Mouse (Mus musculus): ENCODE measurements around the gene Spsb1.

Spsb1 gene

DNA sequence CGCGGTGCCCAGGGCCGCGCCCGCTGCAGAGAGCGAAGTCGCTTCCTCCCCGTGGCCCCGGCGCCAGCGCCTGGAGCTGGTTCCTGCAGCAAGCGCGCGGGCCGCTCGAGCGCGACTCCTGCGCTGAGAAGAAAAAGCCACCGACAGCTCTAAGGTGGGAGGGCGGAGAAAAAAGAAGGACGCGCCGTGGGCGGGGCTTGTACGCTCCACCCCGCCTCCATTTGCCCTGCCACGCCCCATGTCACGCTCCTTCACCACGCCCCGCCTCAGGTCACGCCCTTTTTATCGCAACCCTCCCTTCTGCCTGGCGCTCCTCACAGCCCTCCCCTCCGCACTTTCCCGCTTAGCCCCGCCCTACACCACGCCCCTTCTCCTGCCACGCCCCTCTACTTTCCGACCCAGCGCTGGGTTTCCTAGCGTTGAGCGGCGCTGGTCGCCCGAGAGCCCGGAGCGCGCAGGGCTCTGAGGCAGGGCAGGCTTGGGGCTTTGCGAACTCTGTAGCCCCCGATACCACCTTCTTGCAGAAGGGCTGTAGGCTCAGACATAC is at the start of gene Spsb1:
Gene Spsb1, minus strand, starts transcription at position 151 of the 547 bp plus-strand sequence.
- peak; percentile 98 for DNase-seq (ENCODE audit: low read depth, low spot score)

DNA sequence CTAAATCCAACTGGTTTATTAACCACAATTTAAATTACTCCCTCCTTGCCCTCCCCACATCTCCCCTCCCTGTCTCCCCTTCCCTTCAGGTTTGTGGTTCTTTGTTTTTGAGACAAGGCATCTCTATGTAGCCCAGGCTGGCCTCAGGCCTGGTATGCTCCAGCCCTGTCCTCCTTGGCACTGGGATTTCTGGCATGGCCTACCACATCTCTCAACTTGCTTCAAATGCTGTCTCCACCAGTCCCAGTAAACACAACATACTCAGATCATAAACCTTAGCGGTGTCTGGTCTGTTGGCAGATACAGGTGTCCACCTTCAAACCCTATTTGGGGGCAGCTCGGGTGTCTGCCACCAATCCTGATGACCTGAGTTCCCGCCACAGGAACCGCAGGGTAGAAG is 48.8 kb upstream of the Spsb1 start:
- no peak for DNase-seq (ENCODE audit: low read depth, low spot score)

DNA sequence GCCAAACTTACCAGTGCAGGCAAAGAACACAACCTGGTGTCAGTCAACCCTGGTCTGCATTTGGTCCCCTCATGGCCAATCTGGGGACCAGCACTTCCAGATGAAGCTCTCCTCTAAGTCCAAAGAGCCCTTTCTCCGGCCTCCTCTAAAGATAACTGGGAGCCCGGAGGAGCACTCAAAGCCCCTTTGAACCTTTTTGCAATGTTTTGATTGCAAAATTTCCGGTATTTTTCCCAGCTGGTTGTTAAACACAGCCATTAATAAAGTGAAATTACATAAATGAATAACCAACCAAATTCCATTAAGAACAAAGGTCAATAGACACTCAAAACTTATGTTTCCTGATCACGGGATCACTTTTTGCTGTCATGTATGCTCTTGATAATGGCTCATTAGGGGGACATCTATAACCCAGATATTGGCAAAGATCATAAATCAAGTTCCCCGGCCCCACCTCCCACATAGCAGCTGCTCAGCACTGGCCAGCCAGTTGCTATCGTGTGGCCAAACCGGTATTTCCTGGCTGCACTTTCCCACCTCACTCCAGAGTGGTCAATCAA is 48.3 kb upstream of the Spsb1 start:
- DNase-seq (ENCODE audit: low read depth, low spot score): no peak

DNA sequence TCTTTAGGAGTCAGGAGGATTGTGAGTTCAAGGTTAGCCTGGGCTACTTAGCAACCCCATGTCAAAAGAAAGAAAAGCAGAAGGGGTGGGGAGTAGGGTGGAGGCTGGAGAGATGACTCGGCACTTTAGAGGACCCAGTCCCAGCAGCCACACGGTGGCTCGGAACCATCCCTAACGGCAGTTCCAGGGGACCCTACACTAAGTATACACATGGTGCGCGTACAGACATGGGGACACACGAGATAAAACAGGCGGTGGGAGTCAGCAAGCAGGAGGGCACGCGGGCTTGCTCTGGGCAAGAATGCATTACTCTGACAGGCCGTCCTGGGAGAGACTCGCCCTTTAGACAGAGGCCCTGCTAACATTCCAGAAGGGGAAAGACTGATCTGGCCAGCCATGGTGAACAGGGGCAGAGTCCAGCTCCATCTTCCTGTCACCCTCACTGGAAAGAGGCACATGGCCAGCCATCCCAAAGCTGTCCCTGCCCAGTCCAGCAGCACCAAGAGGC is 47.2 kb upstream of the Spsb1 start:
- no peak for DNase-seq (ENCODE audit: low read depth, low spot score)

DNA sequence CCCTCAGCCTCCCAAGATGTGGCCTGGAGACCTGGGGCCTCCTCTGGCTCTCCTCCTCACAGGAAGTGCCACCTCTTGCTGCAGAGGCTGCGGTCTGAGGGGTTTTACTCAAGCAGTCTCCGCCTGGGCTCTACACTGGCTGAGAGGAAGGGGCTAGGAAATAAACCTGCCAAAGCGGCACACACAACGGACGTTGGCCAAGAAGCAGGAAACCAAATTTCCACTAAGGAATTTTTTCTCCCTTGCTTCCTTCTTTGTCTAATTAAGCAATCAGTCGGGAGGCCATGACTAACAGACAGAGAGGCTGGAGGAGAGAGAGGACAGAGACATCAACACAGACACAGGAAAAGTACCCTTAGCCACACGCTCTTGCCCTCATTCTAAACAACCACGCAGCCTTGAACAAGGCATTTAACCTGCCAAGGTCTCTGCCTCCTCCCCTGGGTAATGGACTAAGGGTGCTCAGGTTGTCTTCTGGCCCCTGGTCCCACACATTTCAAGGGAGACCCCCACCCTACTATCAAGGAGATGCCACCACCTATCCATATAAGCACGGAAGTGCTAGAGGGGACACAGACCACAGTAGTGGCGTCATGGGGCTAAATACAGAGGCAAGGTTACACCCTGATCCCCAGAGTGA is 46.5 kb upstream of the Spsb1 start:
- no peak for DNase-seq (ENCODE audit: low read depth, low spot score)

DNA sequence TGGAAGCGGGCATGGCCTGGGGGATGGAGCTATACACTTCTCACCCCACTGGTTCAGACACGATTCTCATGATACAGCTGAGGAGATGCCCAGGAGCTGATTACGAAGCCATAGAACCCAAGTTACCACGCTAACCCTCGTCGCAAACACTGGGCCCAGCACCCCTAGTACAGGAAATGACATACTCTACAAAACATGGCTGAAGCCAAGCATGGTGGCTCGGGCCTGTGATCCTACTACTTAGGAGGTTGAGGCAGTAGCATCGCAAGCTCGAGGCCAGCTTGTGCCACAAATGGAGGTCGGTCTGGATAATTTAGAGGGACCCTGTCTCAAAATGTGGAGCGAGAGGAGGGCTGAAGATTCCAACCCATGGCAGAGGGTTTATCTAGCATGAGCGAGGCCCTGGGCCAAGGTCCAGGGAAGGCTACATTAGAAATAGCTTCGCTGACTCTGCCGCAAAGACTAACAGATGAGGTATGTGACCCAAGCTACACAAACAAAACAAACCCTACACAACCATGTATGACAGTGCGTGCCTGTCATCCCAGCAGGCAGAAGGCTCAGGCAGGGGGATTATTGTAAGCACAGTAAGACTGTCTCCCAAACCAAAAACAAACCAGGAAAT is 45.2 kb upstream of the Spsb1 start:
- DNase-seq (ENCODE audit: low read depth, low spot score): no peak

DNA sequence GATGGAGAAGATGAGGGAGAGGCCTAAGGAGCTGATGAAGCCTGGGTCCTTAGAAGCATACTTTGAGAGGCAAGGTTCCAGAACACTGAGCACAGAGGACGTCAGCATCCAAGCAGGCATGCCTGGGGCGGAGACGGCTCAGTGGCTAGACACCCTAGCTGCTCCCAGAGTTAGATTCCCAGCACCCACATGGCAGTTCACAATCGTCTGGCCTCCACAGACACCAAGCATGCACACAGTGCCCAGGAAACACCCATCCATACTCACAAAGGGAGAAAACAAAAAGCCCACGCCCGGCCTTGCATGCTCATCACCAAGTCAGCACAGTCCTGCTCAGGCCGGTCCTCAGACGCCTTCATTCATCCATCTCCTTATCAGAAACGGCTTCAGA is 44.7 kb upstream of the Spsb1 start:
- DNase-seq (ENCODE audit: low read depth, low spot score): no peak

DNA sequence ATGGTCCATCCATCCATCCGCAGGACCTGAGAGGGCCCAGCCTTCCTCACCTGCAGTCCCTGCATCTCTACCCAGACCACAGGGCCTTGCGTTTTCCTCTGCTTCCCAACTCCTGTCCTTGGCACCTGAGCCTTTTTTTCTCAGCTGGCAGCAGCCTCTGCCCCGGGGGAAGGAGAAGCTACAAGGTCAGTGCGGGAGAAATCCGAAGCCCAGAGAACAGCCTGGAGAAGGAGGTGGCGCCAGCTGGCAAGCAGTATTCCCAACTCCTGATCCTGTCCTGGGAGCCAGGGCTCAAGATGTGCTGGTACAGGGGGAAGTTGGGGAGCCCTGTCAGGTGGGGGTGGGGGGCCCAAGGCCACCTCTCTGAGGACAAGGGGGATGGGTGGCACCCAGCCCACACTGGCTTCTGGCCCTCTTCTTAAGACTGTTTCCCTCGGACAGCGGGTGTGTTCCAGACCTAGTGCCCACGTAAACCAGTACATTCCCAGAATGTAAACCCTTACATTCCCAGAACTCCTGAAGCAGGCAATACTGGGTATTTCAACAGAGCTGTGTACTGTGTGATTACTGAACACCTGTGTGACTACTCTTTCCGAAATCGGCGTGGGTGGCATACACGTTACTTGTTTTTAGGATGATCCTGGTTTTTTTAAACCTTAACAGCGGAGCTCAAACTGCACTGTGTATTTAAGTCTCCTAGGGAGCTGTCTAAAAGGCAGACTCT is 44.1 kb upstream of the Spsb1 start:
- no peak for DNase-seq (ENCODE audit: low read depth, low spot score)

DNA sequence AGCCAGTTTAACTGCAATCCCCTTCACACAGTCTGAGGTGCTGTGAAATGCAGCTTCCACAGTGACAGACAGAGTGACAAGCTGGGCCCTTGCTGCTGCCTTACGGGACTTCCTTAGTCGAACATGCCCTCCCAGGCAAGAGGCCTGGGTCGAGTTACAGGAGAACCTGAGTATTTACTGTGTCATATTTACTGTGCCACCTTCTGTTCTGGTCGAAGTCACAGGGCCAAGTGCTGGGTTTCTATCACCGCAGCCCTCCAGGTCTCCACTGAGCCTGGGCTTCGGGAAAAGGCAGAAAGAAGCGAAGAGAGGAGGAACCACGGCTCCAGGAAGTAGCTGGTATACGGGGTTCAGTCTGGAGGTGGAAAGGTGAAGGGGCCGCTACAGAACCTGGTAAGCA is 43.2 kb upstream of the Spsb1 start:
- DNase-seq (ENCODE audit: low read depth, low spot score): no peak

DNA sequence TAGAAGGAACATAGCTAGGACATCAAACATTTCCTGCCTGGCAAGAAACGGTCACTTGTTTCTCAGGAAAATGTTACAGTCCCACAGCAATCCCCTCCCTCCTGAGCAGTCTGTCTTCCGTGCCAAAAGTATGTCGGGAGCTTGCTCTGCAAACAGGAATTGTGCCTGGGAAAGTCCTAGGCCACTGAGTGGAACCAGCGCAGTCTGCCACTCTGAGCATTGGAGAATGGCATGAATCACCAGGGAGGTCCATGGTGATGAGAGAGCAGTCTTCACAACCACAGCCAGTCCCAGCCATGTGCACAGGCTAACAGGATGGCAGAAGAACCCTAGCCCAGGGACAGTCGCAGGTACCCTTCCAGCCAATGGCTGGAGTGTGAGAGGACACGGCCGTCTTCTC is 41.6 kb upstream of the Spsb1 start:
- DNase-seq (ENCODE audit: low read depth, low spot score): no peak

DNA sequence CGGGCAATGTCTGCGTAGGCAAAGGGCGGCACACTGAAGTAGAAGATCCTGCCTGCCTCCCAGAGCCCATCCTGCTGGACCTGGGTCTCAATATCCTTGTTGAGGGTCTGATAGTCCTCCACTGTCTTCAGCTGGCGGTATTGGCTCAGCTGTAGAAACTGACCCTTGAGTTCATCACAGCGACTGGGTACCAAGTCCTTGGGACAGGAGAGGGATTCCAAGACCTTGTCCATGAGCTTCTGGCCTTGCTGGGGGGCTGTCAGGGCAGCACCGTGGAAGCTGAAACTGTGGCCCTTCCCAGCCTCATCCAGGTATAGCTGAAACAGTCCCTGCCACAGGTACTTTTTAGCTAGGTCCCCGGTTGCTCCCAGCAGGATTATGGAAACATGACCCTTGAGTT is 41.1 kb upstream of the Spsb1 start:
- no peak for DNase-seq (ENCODE audit: low read depth, low spot score)

DNA sequence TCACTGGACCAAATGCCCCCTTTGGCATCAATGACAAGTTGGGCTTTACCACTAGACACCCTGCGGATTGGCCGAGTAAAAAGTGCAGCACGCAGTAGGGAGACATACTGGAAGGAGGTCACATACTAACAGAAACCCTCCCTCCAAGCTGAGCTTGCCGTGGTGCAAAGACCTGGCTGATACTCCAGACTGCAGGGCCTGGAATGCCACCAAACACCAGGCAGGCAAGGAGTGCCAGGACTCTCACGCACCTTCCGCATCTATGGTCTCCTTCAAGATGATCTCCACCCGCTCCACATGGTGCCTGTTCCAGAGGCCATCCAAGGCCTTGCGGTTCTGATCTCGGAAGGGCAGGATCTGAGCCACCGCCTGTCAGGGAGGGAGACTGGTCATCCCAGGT is 39.4 kb upstream of the Spsb1 start:
- DNase-seq (ENCODE audit: low read depth, low spot score): no peak

DNA sequence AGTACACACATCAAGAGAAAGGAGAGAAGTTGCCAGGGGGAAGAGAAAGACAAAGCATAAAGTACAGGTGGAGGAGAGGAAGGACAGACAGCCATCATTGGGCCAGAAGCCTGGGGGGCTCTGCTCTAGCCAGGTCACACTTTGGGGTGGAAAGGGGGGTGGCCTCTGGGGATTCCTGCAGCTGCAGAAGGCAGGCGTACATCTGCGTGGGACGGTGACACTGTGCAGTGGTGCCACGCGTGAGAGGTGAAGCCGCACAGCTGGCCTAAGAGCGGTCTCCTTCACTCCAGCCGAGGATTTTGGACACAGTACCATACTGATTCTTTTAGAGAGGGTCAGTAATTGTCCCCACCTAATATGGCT is 37.8 kb upstream of the Spsb1 start:
- DNase-seq (ENCODE audit: low read depth, low spot score): no peak

DNA sequence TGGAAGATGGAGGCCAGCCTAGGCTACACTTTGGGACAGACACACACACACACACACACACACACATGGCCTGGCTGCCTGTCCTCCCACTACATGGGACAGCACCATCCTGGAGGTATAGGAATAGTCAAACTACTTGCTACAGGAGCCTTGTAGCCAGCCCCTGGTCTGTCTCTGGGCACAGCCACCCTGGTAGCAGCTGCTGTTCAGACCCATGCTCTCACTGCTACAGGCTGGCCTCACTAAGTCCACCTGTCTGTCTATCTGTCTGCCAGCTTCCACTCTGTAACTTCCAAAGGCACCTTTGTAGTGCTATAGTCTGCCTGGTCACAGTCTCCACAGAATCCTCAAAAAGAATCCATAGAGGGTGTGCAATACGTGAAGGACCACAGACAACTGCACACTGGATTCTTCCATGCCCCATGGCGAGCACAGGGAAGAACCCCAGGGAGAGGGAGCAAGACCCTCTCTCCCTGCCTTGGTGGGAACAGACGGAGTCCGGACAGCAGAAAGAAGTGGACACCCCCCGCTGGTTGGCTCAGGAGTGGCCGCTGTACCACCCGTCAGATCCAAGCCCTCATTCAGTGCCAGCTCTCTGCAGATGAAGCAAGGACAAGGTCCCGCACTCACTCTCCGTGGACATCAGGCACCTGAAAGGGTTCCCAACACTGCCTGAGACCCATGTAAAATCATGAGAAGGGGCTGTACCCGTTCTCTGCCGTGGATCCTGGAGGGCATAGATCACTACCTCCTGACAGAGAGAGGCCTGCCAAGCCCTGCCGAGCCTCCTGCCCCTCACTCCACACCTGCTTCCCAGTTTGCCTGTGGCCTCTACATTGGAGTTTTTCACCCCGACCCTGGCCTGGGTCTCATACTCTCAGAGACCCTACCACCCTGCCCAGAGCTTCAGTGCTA is 37.2 kb upstream of the Spsb1 start:
- no peak for DNase-seq (ENCODE audit: low read depth, low spot score)

DNA sequence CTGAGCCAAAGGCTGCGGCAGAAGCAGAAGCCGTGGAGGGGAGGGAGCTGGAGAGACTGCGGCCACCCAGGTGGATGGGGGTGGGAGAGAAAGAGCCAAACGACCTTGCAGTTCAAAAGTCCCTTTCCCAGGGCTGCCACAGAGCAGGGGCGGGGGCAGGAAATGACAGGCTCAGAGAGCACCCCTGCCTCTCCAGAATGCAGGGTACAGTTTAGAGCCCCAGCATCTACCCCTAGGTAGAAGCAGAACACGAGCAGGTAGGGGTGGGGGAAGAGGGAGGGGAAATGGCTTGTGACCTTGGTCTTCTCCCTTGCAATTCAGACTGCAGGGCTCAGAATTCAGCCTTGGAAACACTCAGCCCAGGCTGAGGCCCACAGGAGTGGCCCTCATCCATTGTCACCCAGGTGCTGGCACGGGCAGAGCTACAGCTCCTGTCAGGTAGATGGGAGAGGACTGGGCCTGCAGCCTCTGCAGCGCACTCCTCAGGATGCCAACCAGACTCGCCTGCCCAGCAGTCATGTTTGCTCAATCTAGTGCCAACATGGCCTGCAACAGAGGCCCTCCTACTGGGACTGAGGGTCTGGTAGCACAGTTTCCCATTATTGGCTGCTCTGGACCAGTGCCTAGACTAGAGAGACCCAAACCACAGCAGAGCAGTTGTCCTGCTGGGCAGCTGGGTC is 36.3 kb upstream of the Spsb1 start:
- no peak for DNase-seq (ENCODE audit: low read depth, low spot score)

DNA sequence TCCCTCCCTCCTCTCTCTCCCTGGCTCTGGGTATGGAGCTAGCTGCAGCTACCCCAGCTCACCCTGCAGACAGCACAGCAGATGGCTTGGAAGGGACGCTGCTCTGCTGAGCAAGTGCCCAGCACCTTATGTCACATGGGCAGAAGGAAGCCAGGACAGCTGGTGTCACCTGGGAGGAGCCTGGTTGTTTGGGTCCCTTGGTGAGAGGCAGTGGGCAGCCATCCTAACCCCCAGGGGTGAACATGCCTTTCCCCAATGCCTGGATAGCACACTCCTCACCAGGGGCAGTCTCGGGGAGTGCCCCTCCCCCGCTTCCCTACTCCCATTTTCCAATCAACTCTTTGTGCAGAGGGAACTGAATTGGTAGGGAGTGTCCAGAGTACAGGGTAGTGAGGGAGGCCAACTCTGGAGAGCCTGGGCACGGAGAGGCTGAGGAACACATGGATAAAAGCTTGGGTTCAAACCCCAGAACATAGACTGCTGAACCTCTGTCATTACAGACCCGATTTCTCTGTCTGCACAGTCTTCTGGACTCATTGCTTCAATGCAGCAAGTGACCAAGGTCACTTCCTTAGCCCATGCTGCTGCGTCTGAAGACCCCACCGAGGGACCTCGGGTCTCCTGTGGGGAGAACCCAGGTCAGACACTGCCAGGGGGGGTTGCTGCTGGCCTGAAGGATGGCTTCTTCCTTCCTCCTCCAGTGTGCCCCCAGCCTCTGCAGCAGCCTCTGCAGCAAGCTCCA is 35.5 kb upstream of the Spsb1 start:
- DNase-seq (ENCODE audit: low read depth, low spot score): no peak

DNA sequence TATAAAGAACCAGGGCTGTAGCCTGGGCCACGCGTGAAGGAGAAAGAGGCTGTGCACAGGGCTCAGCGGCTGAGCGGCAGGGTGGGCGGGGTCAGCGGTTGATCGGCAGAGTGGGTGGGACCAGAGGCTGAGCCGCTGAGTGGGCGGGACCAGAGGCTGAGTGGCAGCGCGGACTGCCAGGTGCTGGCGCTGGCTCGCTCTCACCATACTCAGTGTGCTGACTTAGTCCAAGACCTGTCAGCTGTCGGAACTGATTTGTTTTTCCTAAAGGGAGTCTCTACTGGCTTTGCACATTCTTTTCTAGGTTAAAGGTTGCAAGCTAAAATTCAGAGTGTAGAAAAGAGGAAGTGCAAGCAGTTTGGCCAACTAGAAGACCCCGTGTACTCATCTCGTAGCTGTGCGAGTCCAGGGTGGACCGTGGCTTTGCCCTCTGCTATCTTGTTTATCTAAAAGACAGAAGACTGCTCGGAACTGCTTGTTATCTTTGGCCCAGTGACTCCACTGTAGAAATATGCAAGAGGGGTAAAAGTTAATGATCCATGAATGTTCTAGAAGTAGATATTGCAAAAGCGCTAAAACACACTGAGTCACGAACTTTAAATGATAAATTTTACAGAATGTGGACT is 34.2 kb upstream of the Spsb1 start:
- peak; percentile 76 for DNase-seq (ENCODE audit: low read depth, low spot score)

DNA sequence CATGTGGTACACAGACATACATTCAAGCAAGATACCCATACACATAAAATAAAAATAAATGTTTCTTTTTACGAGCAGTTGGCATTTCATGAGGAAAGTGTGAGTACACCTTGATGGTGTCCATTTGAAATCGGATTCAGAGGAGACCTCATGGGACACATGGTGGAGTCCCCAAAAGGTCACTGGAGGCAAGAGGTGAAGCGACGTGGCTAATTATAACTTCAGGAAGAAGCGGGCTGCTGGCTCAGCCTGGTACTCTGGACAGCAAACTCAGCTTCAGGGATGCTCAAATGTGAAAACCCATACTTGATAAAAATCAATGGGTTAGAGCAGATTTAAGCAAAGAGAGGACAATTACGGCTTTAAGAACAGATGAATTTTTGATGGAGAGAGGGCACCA is 33.5 kb upstream of the Spsb1 start:
- no peak for DNase-seq (ENCODE audit: low read depth, low spot score)

DNA sequence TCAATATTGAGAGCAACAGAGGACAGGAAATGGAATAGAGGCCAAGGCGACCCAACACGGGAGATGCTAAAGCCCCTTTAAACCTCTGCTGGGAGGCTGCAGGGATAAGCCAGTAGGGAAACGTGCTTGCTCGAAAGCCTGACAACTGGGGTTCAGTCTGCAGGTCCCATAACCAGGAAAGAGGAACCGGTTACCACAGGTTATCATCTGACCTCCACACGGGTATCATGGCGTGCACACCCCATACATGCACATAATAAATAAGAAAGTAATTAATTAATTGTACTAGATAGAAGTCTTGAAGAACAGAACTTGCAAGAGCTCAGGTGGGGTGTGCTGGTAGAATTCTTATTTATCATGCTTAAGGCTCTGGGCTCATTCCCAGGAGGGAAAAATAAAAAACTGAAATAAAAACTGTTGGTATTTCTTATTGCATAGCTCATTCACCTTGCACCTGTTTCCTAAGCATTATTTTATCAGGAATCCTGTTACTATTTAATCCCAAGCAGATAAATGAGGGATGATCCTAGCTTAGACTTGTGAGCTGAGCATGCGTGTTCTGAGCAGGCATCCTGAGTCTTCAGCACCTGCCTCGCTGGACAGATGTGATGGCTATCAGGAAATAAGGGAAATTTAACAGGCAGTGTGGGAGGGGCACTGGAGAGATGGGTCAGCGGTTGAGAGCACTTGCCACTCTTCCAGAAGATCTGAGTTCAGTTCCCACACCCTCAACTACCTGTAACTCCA is 32.0 kb upstream of the Spsb1 start:
- no peak for DNase-seq (ENCODE audit: low read depth, low spot score)

All from forelimb bud, embryonic 11.5 days (tissue).